26 mouse cellular contexts compared by ENCODE assay signal in the genomic region with DNA sequence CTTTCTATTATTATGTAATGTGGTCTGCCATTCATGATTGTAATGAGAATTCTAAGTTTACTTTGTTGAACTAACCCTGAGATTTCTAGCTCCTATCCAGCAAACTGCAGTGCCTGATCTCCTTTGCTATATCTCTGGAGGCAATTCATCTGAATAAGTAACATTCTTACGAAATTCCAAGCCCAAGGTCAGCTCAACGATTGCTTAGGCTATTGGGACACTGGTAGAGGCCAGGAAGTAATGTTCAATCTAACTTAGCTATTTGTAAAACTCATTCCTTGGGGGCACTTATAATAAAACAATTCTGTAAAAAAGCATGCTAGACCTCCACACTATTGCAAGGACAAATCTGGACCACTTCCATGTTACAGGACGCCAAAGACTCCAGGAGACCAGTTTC.
"Had no signal": no experiment of that assay in that cellular context is flagged by ENCODE, and none has a peak within 500 bp of the region (broad histone marks: within the 10 kb centered on the region; RNA-seq: fewer than 3 reads in every experiment).

No protein-coding gene starts in this region.

- H3K4me1 ChIP-seq: embryonic facial prominence, embryonic 10.5 days; embryonic facial prominence, embryonic 12.5 days; embryonic facial prominence, embryonic 13.5 days; embryonic facial prominence, embryonic 15.5 days; forebrain, embryonic 10.5 days; forebrain, embryonic 12.5 days; forebrain, embryonic 13.5 days; forebrain, embryonic 15.5 days; heart, embryonic 10.5 days had no signal

- ATAC-seq: forebrain, embryonic 13.5 days; forebrain, embryonic 14.5 days; forebrain, embryonic 15.5 days; forebrain, embryonic 16.5 days; forebrain, postnatal 0 days had no signal

- H3K27me3 ChIP-seq: embryonic facial prominence, embryonic 12.5 days; embryonic facial prominence, embryonic 13.5 days; embryonic facial prominence, embryonic 15.5 days; forebrain, embryonic 12.5 days; forebrain, embryonic 13.5 days; forebrain, embryonic 15.5 days had no signal

- H3K27ac ChIP-seq: embryonic facial prominence, embryonic 10.5 days; embryonic facial prominence, embryonic 12.5 days; embryonic facial prominence, embryonic 13.5 days; embryonic facial prominence, embryonic 15.5 days; forebrain, embryonic 10.5 days; forebrain, embryonic 12.5 days; forebrain, embryonic 13.5 days; forebrain, embryonic 15.5 days; gastrocnemius, adult 2 months; heart, adult 2 months; heart, embryonic 10.5 days had no signal

- H3K4me2 ChIP-seq: embryonic facial prominence, embryonic 12.5 days; embryonic facial prominence, embryonic 13.5 days; embryonic facial prominence, embryonic 15.5 days; forebrain, embryonic 12.5 days; forebrain, embryonic 13.5 days; forebrain, embryonic 15.5 days; heart, embryonic 11.5 days had no signal

- H3K36me3 ChIP-seq: embryonic facial prominence, embryonic 10.5 days; embryonic facial prominence, embryonic 12.5 days; embryonic facial prominence, embryonic 13.5 days; embryonic facial prominence, embryonic 15.5 days; forebrain, embryonic 10.5 days; forebrain, embryonic 12.5 days; forebrain, embryonic 15.5 days; heart, embryonic 10.5 days had no signal

- DNase-seq: cerebellum, postnatal 10 days; cerebellum, postnatal 14 days; cerebellum, postnatal 25 days; cerebellum, postnatal 36 days; embryo, embryonic 11 days; forebrain, postnatal 0 days; gastrocnemius, adult 2 months; gastrocnemius, postnatal 10 days; gastrocnemius, postnatal 14 days; gastrocnemius, postnatal 25 days; gastrocnemius, postnatal 36 days; heart, adult 18-20 months; heart, adult 2 months had no signal

- H3K9ac ChIP-seq: embryonic facial prominence, embryonic 12.5 days; embryonic facial prominence, embryonic 13.5 days; embryonic facial prominence, embryonic 15.5 days; forebrain, embryonic 12.5 days; forebrain, embryonic 13.5 days; forebrain, embryonic 15.5 days; forebrain, postnatal 0 days had no signal

- H3K4me3 ChIP-seq: embryonic facial prominence, embryonic 10.5 days; embryonic facial prominence, embryonic 12.5 days; embryonic facial prominence, embryonic 13.5 days; embryonic facial prominence, embryonic 15.5 days; erythroblast, embryonic 14.5 days; forebrain, embryonic 10.5 days; forebrain, embryonic 12.5 days; forebrain, embryonic 13.5 days; forebrain, embryonic 15.5 days; gastrocnemius, adult 2 months; heart, adult 2 months; heart, embryonic 10.5 days had no signal
